Mouse (Mus musculus): ENCODE data around the gene Clcn3. TPM values are rescaled to one million over a fixed set of nuclear protein-coding genes. Genes with fewer than 3 reads are reported as not detected.

The Clcn3 gene
- polyA plus RNA-seq, 1 experiment: 77.9 TPM

- Histone ChIP-seq H3K4me1 (ENCODE audit: control insufficient read depth, insufficient read depth, low read length) (peaks cover 2% of the 10 kb centered on the region), H3K27ac (ENCODE audit: insufficient read depth, low read length) (no peak overlapping the region), H3K4me3 (ENCODE audit: low read depth, low read length) (no peak overlapping the region), H3K27me3 (ENCODE audit: control insufficient read depth, insufficient read depth, low read length, poor library complexity, severe bottlenecking) (no peaks in the 10 kb centered on the region), H3K36me3 (ENCODE audit: control insufficient read depth, insufficient read depth, low read length, poor library complexity, severe bottlenecking) (no peaks in the 10 kb centered on the region; the same call in 1 of the 2 replicates), H3K9ac (ENCODE audit: low read depth, poor library complexity, severe bottlenecking) (no peak overlapping the region), H3K9me3 (replicated peaks; ENCODE audit: control insufficient read depth, insufficient read depth, low read length, poor library complexity, severe bottlenecking) (no peaks in the 10 kb centered on the region)
- TF ChIP-seq EP300 (IDR thresholded peaks at IDR 0.05; ENCODE audit: insufficient read depth, low read depth, low read length) (no peak), CTCF (IDR thresholded peaks at IDR 0.05; ENCODE audit: low read depth, low read length) (no peak), POLR2A (IDR thresholded peaks at IDR 0.05; ENCODE audit: insufficient read depth, low read length) (no peak)
Measured at GRCm38 (mm10) chr8:60971808-60972207, 11.3 kb downstream of the Clcn3 start.

GRCm38 (mm10) chr8:60969091-60969490 lies 14.0 kb downstream of the Clcn3 start:
- no peaks in the 10 kb centered on the region for H3K27me3 ChIP-seq (ENCODE audit: control insufficient read depth, insufficient read depth, low read length, poor library complexity, severe bottlenecking)
- H3K27ac ChIP-seq (ENCODE audit: insufficient read depth, low read length): no peak overlapping the region
- H3K4me3 ChIP-seq (ENCODE audit: low read depth, low read length): no peak overlapping the region
- H3K9ac ChIP-seq (ENCODE audit: low read depth, poor library complexity, severe bottlenecking): no peak overlapping the region; the same call in 1 of the 2 replicates
- H3K9me3 ChIP-seq (replicated peaks; ENCODE audit: control insufficient read depth, insufficient read depth, low read length, poor library complexity, severe bottlenecking): no peaks in the 10 kb centered on the region
- no peaks in the 10 kb centered on the region; the same call in 1 of the 2 replicates for H3K36me3 ChIP-seq (ENCODE audit: control insufficient read depth, insufficient read depth, low read length, poor library complexity, severe bottlenecking)
- H3K4me1 ChIP-seq (ENCODE audit: control insufficient read depth, insufficient read depth, low read length): peaks cover 3% of the 10 kb centered on the region
- TF ChIP-seq EP300 (IDR thresholded peaks at IDR 0.05; ENCODE audit: insufficient read depth, low read depth, low read length) (peak; percentile 45; the same call in 1 of the 2 replicates), CTCF (IDR thresholded peaks at IDR 0.05; ENCODE audit: low read depth, low read length) (no peak)

DNA sequence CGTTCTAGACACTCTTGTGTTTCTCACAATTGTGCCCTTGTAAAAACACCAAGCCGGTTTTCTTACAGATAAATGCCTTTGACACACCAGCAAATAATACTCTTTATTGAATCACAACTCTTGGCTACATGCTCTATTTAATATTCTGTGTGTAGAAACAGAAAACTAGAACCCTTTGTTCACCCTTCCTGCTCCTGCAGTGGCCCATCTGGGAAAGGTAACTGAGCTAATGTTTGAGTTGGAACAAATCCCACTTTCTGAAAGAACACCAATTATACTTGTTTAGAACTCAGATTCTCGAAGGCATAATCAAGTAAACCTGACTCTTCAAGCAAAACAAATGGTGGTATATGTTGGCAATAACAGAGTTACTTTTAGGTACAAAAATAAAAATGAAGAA lies 17.4 kb downstream of the Clcn3 start:
- Histone ChIP-seq H3K9ac (ENCODE audit: low read depth, poor library complexity, severe bottlenecking) (no peak overlapping the region), H3K36me3 (ENCODE audit: control insufficient read depth, insufficient read depth, low read length, poor library complexity, severe bottlenecking) (no peaks in the 10 kb centered on the region), H3K4me3 (ENCODE audit: low read depth, low read length) (no peak overlapping the region), H3K27ac (ENCODE audit: insufficient read depth, low read length) (no peak overlapping the region), H3K4me1 (ENCODE audit: control insufficient read depth, insufficient read depth, low read length) (peaks cover 3% of the 10 kb centered on the region), H3K27me3 (ENCODE audit: control insufficient read depth, insufficient read depth, low read length, poor library complexity, severe bottlenecking) (no peaks in the 10 kb centered on the region), H3K9me3 (replicated peaks; ENCODE audit: control insufficient read depth, insufficient read depth, low read length, poor library complexity, severe bottlenecking) (no peaks in the 10 kb centered on the region)
- TF ChIP-seq CTCF (IDR thresholded peaks at IDR 0.05; ENCODE audit: low read depth, low read length): no peak
- no peak for TF ChIP-seq POLR2A (IDR thresholded peaks at IDR 0.05; ENCODE audit: insufficient read depth, low read length)
- TF ChIP-seq EP300 (IDR thresholded peaks at IDR 0.05; ENCODE audit: insufficient read depth, low read depth, low read length): no peak

DNA sequence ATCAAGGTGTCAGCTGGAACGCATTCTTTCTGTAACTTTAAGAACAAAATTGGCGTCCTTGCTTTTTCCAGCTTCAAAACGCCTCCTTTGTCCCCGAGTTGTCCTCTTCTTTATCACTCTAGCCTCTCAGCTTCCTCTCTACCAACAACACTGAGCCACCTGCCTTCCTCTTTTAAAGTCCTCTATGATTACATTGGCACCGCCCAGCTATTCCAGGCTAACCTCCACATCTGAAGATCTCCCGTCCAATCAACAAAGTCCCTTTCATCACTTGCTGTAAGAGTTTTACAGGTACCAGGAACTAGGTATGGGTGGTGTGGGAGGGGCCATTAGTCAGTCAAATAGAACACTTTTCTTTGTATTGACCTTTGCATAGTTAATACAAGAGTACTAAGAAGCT lies 17.8 kb downstream of the Clcn3 start:
- TF ChIP-seq EP300 (IDR thresholded peaks at IDR 0.05; ENCODE audit: insufficient read depth, low read depth, low read length) (no peak), POLR2A (IDR thresholded peaks at IDR 0.05; ENCODE audit: insufficient read depth, low read length) (no peak), CTCF (IDR thresholded peaks at IDR 0.05; ENCODE audit: low read depth, low read length) (no peak)

DNA sequence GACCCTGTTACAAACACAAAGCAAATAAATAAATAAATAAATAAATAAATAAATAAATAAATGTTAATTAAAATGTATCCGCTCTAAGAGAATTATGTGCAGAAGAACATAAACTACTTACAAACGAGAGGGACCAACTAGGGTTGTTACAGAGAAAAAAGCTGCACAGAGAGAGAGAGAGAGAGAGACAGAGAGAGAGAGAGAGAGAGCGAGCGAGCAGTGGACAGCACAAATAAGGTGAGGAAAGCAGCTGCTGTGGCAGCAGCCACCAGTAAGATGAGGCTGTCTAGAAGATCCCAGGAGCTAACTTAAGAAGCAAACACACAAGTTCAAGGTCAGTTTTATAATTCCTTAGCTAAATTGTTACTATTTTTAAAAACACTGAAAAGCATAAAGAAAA lies 18.6 kb downstream of the Clcn3 start:
- Histone ChIP-seq H3K27ac (ENCODE audit: insufficient read depth, low read length) (no peak overlapping the region), H3K9ac (ENCODE audit: low read depth, poor library complexity, severe bottlenecking) (no peak overlapping the region), H3K36me3 (ENCODE audit: control insufficient read depth, insufficient read depth, low read length, poor library complexity, severe bottlenecking) (no peaks in the 10 kb centered on the region), H3K9me3 (replicated peaks; ENCODE audit: control insufficient read depth, insufficient read depth, low read length, poor library complexity, severe bottlenecking) (no peaks in the 10 kb centered on the region), H3K27me3 (ENCODE audit: control insufficient read depth, insufficient read depth, low read length, poor library complexity, severe bottlenecking) (no peaks in the 10 kb centered on the region), H3K4me3 (ENCODE audit: low read depth, low read length) (no peak overlapping the region), H3K4me1 (ENCODE audit: control insufficient read depth, insufficient read depth, low read length) (peaks cover 3% of the 10 kb centered on the region)
- TF ChIP-seq EP300 (IDR thresholded peaks at IDR 0.05; ENCODE audit: insufficient read depth, low read depth, low read length) (no peak), CTCF (IDR thresholded peaks at IDR 0.05; ENCODE audit: low read depth, low read length) (no peak), POLR2A (IDR thresholded peaks at IDR 0.05; ENCODE audit: insufficient read depth, low read length) (no peak)

More for the DNA sequence above, 17.8 kb downstream of the Clcn3 start:
- Histone ChIP-seq H3K9ac (ENCODE audit: low read depth, poor library complexity, severe bottlenecking) (no peak overlapping the region), H3K36me3 (ENCODE audit: control insufficient read depth, insufficient read depth, low read length, poor library complexity, severe bottlenecking) (no peaks in the 10 kb centered on the region), H3K9me3 (replicated peaks; ENCODE audit: control insufficient read depth, insufficient read depth, low read length, poor library complexity, severe bottlenecking) (no peaks in the 10 kb centered on the region), H3K27me3 (ENCODE audit: control insufficient read depth, insufficient read depth, low read length, poor library complexity, severe bottlenecking) (no peaks in the 10 kb centered on the region), H3K4me3 (ENCODE audit: low read depth, low read length) (no peak overlapping the region), H3K4me1 (ENCODE audit: control insufficient read depth, insufficient read depth, low read length) (peaks cover 3% of the 10 kb centered on the region), H3K27ac (ENCODE audit: insufficient read depth, low read length) (no peak overlapping the region)

DNA sequence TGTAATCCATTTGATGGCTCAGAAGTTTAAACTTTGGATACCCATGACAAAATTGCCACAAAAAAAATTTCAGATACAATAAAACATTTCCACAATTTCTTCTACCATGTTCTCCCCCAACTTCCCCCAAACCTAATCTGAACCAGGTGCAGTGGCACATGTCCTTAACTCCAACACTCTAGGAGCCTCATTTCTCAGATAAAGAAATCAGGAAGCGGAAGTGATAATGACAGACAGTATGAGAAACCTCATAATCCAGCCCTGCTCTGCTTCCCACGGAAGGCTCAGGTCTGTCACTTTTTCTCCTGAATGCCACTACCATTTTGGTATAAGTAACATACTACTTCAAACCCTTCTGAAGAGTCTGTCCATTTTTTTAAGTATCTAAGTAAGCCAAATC lies 19.2 kb downstream of the Clcn3 start:
- H3K9ac ChIP-seq (ENCODE audit: low read depth, poor library complexity, severe bottlenecking): no peak overlapping the region
- no peaks in the 10 kb centered on the region for H3K27me3 ChIP-seq (ENCODE audit: control insufficient read depth, insufficient read depth, low read length, poor library complexity, severe bottlenecking)
- H3K4me3 ChIP-seq (ENCODE audit: low read depth, low read length): no peak overlapping the region
- H3K36me3 ChIP-seq (ENCODE audit: control insufficient read depth, insufficient read depth, low read length, poor library complexity, severe bottlenecking): no peaks in the 10 kb centered on the region
- TF ChIP-seq POLR2A (IDR thresholded peaks at IDR 0.05; ENCODE audit: insufficient read depth, low read length) (no peak), CTCF (IDR thresholded peaks at IDR 0.05; ENCODE audit: low read depth, low read length) (no peak), EP300 (IDR thresholded peaks at IDR 0.05; ENCODE audit: insufficient read depth, low read depth, low read length) (no peak)
- H3K4me1 ChIP-seq (ENCODE audit: control insufficient read depth, insufficient read depth, low read length): peaks cover 1% of the 10 kb centered on the region
- H3K9me3 ChIP-seq (replicated peaks; ENCODE audit: control insufficient read depth, insufficient read depth, low read length, poor library complexity, severe bottlenecking): no peaks in the 10 kb centered on the region
- no peak overlapping the region for H3K27ac ChIP-seq (ENCODE audit: insufficient read depth, low read length)
